Mouse (Mus musculus) testis, adult 10 weeks (tissue): ENCODE measurements around the gene Tescl. TPM values are rescaled to one million over a fixed set of nuclear protein-coding genes. Genes with fewer than 3 reads are reported as not detected.

Experiments
- polyA plus RNA-seq: library from polyadenylated mRNA; stranded (reverse); fragments of 350-450 nt; fragmentation: Illumina TruSeq; extraction: RNeasy Lipid Tissue Mini Kit (QIAGEN cat#74804); gene quantifications from one replicate; pipeline ENCODE4 v1.2.3, GENCODE M21; 2014; ENCODE audit warnings: low read depth, low replicate concordance

Tescl gene
- polyA plus RNA-seq, result 0.36 TPM

DNA sequence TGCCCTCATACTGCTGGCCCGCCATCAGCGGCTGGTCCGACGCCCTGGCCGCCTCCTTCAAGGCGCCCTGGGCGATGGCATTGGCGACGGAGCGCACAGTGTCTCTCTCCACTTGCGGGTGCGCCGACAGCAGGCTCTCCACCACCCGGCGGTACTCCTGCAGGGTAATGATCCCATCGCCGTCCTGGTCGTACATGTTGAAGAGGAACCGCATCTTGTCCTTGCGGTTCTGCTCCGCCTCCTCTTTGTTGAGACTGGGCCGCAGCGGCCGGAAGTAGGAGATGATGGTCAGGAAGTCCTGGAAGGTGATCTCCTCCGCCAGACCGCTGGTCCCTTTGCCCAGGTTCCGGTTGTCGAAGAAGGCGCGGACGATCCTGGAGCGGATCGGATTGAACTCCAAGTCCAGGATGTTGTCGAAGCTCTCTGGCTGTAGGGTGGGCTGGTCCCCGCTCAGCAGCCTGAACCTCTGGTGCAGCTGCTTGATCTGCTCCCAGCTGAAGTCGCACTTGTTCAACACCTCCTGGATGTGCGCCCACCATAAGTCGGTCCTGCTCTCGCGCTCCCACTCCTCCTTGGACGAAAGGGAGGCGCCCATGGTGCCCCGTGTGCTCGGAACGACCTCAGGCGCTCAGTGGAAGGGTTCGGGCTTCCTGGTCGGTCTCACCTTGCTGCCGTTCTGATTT lies at the start of gene Tescl:
Tescl (minus strand) TSS at position 633 of the 683 bp plus-strand sequence.

DNA sequence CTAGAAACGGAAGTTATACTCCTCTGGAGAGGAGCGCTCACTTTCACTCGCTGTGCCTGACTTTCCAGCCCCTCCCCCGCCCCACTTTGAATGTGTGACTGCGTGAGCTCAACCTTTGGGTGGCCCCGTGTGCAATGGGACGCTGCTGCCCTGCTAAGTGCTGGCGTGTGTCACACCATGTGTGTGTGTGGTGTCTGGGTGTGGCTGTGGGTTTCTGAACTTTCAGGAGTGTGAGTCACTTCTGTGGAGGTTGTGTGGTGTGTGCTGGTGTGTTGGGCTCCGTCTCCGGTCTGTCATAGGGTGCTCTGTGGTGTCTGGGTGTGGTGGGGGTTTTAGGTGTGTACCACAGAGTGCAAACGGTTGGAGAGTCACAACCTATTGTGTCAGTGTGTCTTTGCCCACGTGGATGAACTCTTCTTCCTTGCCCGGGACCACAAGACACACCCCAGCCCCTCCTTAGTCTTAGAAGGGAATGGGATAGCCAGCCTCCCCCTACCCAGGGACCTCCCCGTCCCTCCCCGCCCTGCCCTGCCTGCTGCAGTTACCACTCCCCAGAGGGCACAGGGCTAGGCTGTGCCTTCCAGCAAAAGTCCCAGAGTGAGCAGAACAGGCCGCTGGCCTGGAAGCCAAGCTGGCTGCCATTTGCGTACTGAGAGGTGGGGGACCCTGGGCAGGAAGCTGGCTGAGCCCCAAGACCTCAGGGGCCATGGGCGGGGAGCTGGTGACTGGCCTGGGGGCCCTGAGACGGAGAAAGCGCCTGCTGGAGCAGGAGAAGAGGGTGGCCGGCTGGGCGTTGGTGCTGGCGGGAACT lies 36.2 kb upstream of the Tescl start, which contains the start of gene Kcnn4:
Kcnn4 (plus strand) TSS at position 533 of the 811 bp plus-strand sequence.

DNA sequence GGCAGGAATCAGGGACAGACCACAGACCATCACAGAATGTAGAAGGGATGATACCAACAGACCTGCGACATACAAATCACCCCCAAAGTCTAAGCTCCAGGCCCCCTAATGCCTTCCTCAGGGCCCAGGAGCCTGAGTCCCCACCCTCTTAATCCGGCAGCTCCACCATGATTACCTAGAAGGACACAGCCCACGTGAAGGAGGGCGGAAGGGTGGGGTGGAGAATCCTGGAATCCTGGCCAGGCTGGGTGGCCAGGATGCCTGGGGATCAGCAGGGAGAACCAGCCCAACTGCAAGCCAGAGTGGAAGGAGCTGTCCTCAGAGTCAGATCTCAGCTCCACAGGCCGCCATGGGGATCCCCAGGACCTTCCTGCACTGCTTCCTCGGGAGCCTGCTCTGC lies 15.2 kb upstream of the Tescl start, which contains the start of gene Lypd5:
Lypd5 (plus strand) TSS at position 301 of the 400 bp plus-strand sequence.

GRCm38 (mm10) chr7:24316567-24317092 lies 17.1 kb downstream of the Tescl start, which contains the start of gene Zfp94:
Gene Zfp94 (minus strand): TSS chr7:24316666.

DNA sequence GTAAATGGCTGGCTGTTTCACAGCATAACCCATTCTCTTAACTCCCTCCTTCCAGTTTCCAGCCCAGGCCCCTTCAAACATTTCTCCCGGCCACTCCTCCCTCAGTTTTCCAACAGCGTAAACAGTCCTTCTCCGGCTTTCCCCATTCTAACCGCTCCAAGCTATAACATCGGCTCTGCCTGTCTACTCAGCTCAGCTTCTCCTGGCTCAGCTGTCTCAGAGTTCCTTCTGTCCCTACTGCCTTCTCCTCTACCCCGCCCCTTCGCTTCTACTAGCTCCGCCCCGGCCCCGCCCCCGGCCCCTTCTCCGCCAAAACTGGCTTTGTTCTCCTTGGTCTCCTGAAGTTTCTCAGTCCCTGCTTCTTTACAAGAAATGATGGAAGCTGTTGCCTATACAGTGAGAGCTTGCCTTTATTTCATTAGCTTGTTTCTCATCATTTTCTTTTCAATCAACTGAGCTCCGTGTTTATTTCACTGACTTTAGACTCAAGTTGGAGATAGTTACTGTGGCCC lies 32.9 kb downstream of the Tescl start, which contains the start of gene Zfp61:
Zfp61 (minus strand) TSS at position 462 of the 512 bp plus-strand sequence.

Other genes with a start within 250 kb of the Tescl start
- gene Zfp112, start 221.6 kb downstream of the Tescl start, polyA plus RNA-seq, result 0.52 TPM
- gene Zfp235, start 199.8 kb downstream of the Tescl start, polyA plus RNA-seq, result 1.3 TPM
- gene Zfp114, start 158.9 kb downstream of the Tescl start, polyA plus RNA-seq, result 0.21 TPM
- gene Zfp111, start 122.5 kb downstream of the Tescl start, polyA plus RNA-seq, result 3.2 TPM
- gene Zfp109, start 96.4 kb downstream of the Tescl start, polyA plus RNA-seq, result 0.70 TPM
- 0.77 TPM for gene Zfp108, start 79.1 kb downstream of the Tescl start, polyA plus RNA-seq
- 6.5 TPM for gene Zfp93, start 63.5 kb downstream of the Tescl start, polyA plus RNA-seq
- gene Zfp61, start 32.7 kb downstream of the Tescl start, polyA plus RNA-seq, result 8.8 TPM
- gene Zfp94, start 17.3 kb downstream of the Tescl start, polyA plus RNA-seq, result 3.2 TPM
- 0.41 TPM for gene Lypd5, start 15.3 kb upstream of the Tescl start, polyA plus RNA-seq
- gene Kcnn4, start 36.3 kb upstream of the Tescl start, polyA plus RNA-seq, result not detected
- 6.5 TPM for gene Smg9, start 65.7 kb upstream of the Tescl start, polyA plus RNA-seq
- gene Irgc1, start 118.4 kb upstream of the Tescl start, polyA plus RNA-seq, result 1.1 TPM
- gene Plaur, start 128.5 kb upstream of the Tescl start, polyA plus RNA-seq, result not detected
- not detected for gene Cadm4, start 148.1 kb upstream of the Tescl start, polyA plus RNA-seq
- 0.60 TPM for gene Zfp428, start 173.1 kb upstream of the Tescl start, polyA plus RNA-seq
- gene AC161166.1, start 178.5 kb upstream of the Tescl start, polyA plus RNA-seq, result 9.5 TPM
- gene Irgq, start 196.8 kb upstream of the Tescl start, polyA plus RNA-seq, result 1.2 TPM
- gene Pinlyp, start 212.2 kb upstream of the Tescl start, polyA plus RNA-seq, result not detected
- 2.1 TPM for gene Xrcc1, start 212.4 kb upstream of the Tescl start, polyA plus RNA-seq